Mouse (Mus musculus) embryonic facial prominence, embryonic 12.5 days (tissue): ENCODE results near the gene Kdm2b. TPM values are rescaled to one million over a fixed set of nuclear protein-coding genes. Genes with fewer than 3 reads are reported as not detected.

Source experiments
- ATAC-seq: fragments of 200-750 bp; cut with Nextera tagmentation; 2 replicates; pipeline ENCODE4 v1.8.0; 2017; ENCODE audit not compliant: insufficient number of reproducible peaks, insufficient read depth, low FRiP score, low TSS enrichment
- H3K27ac ChIP-seq: fragments of 300-500 bp; sonication (generic); 2 replicates; pipeline ENCODE4 v1.5.1; 2016; ENCODE audit warnings: mild to moderate bottlenecking
- H3K27me3 ChIP-seq: fragments of 300-500 bp; sonication (generic); 2 replicates; pipeline ENCODE4 v1.6.1; 2016; ENCODE audit warnings: mild to moderate bottlenecking, moderate library complexity
- H3K36me3 ChIP-seq: fragments of 300-500 bp; sonication (generic); 2 replicates; pipeline ENCODE4 v1.6.1; 2016; ENCODE audit warnings: mild to moderate bottlenecking
- H3K4me1 ChIP-seq: fragments of 300-500 bp; sonication (generic); 2 replicates; pipeline ENCODE4 v1.6.1; 2016
- H3K4me2 ChIP-seq: fragments of 300-500 bp; sonication (generic); replicated peaks from 2 replicates; pipeline ENCODE4 v1.6.1; 2016; ENCODE audit warnings: mild to moderate bottlenecking, moderate library complexity
- H3K4me3 ChIP-seq: fragments of 300-500 bp; sonication (generic); 2 replicates; pipeline ENCODE4 v1.5.1; 2016; ENCODE audit warnings: mild to moderate bottlenecking
- H3K9ac ChIP-seq: fragments of 300-500 bp; sonication (generic); 2 replicates; pipeline ENCODE4 v1.6.1; 2016; ENCODE audit warnings: mild to moderate bottlenecking, moderate library complexity
- H3K9me3 ChIP-seq: fragments of 300-500 bp; sonication (generic); 2 replicates; pipeline ENCODE4 v1.6.1; 2016; ENCODE audit warnings: mild to moderate bottlenecking, moderate library complexity
- WGBS: fragments of 180-500 bp; shearing (Covaris S2); methylation state at CpG from one replicate; pipeline ENCODE4 v1.1.7; 2016; 5-methylcytosine and 5-hydroxymethylcytosine counted together
- polyA plus RNA-seq: library from polyadenylated mRNA; unstranded; fragments of >200 nt; fragmentation: Nextera tagmentation; extraction: Ambion mirVana; gene quantifications from 2 replicates; pipeline ENCODE4 v1.2.1, GENCODE M21; 2016

The Kdm2b gene
- polyA plus RNA-seq, 1 experiment from 2014 or later, result 84.4 TPM

GRCm38 (mm10) chr5:122884594-122885348 lies 104.9 kb downstream of the Kdm2b start:
- no peaks in the 10 kb centered on the region for H3K9me3 ChIP-seq
- no peak overlapping the region for H3K9ac ChIP-seq
- no peak overlapping the region for H3K27ac ChIP-seq
- H3K4me1 ChIP-seq, result peaks cover 4% of the 10 kb centered on the region; the same call in 1 of the 2 replicates
- peaks cover 38% of the 10 kb centered on the region for H3K36me3 ChIP-seq
- H3K4me2 ChIP-seq, result no peak overlapping the region
- H3K4me3 ChIP-seq, result no peak overlapping the region
- ATAC-seq, result no peak
- H3K27me3 ChIP-seq, result no peaks in the 10 kb centered on the region
- 85% methylated on average over 7 of the region's 7 CpGs for WGBS

GRCm38 (mm10) chr5:122883652-122884235 lies 105.9 kb downstream of the Kdm2b start:
- Histone ChIP-seq H3K4me2 (no peak overlapping the region), H3K36me3 (peaks cover 48% of the 10 kb centered on the region), H3K9me3 (no peaks in the 10 kb centered on the region), H3K27ac (no peak overlapping the region), H3K4me1 (no peaks in the 10 kb centered on the region; the same call in 1 of the 2 replicates), H3K9ac (no peak overlapping the region), H3K4me3 (no peak overlapping the region), H3K27me3 (no peaks in the 10 kb centered on the region)
- ATAC-seq, result no peak
- WGBS, result 51% methylated on average over 2 of the region's 2 CpGs

- no peak overlapping the region for H3K9ac ChIP-seq
- 78% methylated on average over 9 of the region's 9 CpGs for WGBS
- no peak for ATAC-seq
These were observed 106.4 kb downstream of the Kdm2b start for GRCm38 (mm10) chr5:122883237-122883636.

GRCm38 (mm10) chr5:122882256-122883050 lies 107.2 kb downstream of the Kdm2b start:
- no peak overlapping the region for H3K4me2 ChIP-seq
- ATAC-seq, result no peak
- no peak overlapping the region for H3K27ac ChIP-seq
- 92% methylated on average over 18 of the region's 18 CpGs for WGBS
- H3K4me1 ChIP-seq, result no peaks in the 10 kb centered on the region
- H3K36me3 ChIP-seq, result peaks cover 51% of the 10 kb centered on the region
- no peak overlapping the region for H3K9ac ChIP-seq
- H3K4me3 ChIP-seq, result no peak overlapping the region
- no peaks in the 10 kb centered on the region for H3K9me3 ChIP-seq
- no peaks in the 10 kb centered on the region for H3K27me3 ChIP-seq

More at GRCm38 (mm10) chr5:122883237-122883636, 106.4 kb downstream of the Kdm2b start:
- no peak overlapping the region for H3K4me3 ChIP-seq
- no peak overlapping the region for H3K4me2 ChIP-seq
- H3K36me3 ChIP-seq, result peaks cover 48% of the 10 kb centered on the region
- no peaks in the 10 kb centered on the region; the same call in 1 of the 2 replicates for H3K4me1 ChIP-seq
- H3K27me3 ChIP-seq, result no peaks in the 10 kb centered on the region
- H3K9me3 ChIP-seq, result no peaks in the 10 kb centered on the region
- no peak overlapping the region for H3K27ac ChIP-seq

- Histone ChIP-seq H3K4me1 (no peaks in the 10 kb centered on the region), H3K9me3 (no peaks in the 10 kb centered on the region), H3K27ac (peak overlapping the region; percentile 41; the same call in 1 of the 2 replicates), H3K9ac (no peak overlapping the region), H3K36me3 (peaks cover 59% of the 10 kb centered on the region), H3K4me3 (no peak overlapping the region), H3K4me2 (no peak overlapping the region), H3K27me3 (no peaks in the 10 kb centered on the region)
- WGBS, result 58% methylated on average over 5 of the region's 5 CpGs
- ATAC-seq, result no peak
These were observed 108.3 kb downstream of the Kdm2b start for GRCm38 (mm10) chr5:122881313-122881712.

GRCm38 (mm10) chr5:122880241-122880980 lies 109.2 kb downstream of the Kdm2b start:
- WGBS, result 93% methylated on average over 37 of the region's 37 CpGs
- Histone ChIP-seq H3K4me2 (no peak overlapping the region), H3K36me3 (peaks cover 63% of the 10 kb centered on the region)

GRCm38 (mm10) chr5:122876671-122877070 lies 113.0 kb downstream of the Kdm2b start:
- H3K27ac ChIP-seq, result no peak overlapping the region
- H3K9me3 ChIP-seq, result no peaks in the 10 kb centered on the region
- H3K4me3 ChIP-seq, result no peak overlapping the region
- WGBS, result 76% methylated on average over 3 of the region's 3 CpGs
- no peak overlapping the region for H3K9ac ChIP-seq
- no peaks in the 10 kb centered on the region for H3K27me3 ChIP-seq
- ATAC-seq, result no peak
- H3K4me2 ChIP-seq, result no peak overlapping the region
- peaks cover 68% of the 10 kb centered on the region for H3K36me3 ChIP-seq
- H3K4me1 ChIP-seq, result no peaks in the 10 kb centered on the region

More at GRCm38 (mm10) chr5:122880241-122880980, 109.2 kb downstream of the Kdm2b start:
- H3K27me3 ChIP-seq, result no peaks in the 10 kb centered on the region
- H3K4me3 ChIP-seq, result no peak overlapping the region
- H3K4me1 ChIP-seq, result no peaks in the 10 kb centered on the region
- no peak overlapping the region for H3K27ac ChIP-seq
- ATAC-seq, result no peak
- no peaks in the 10 kb centered on the region for H3K9me3 ChIP-seq
- H3K9ac ChIP-seq, result no peak overlapping the region

- Histone ChIP-seq H3K9me3 (no peaks in the 10 kb centered on the region), H3K4me2 (no peak overlapping the region), H3K27me3 (no peaks in the 10 kb centered on the region), H3K36me3 (peaks cover 59% of the 10 kb centered on the region), H3K27ac (no peak overlapping the region), H3K4me3 (no peak overlapping the region), H3K4me1 (no peaks in the 10 kb centered on the region), H3K9ac (no peak overlapping the region)
- 83% methylated on average over 3 of the region's 3 CpGs for WGBS
- ATAC-seq, result no peak
These were observed 115.3 kb downstream of the Kdm2b start for GRCm38 (mm10) chr5:122874359-122874758.

- Histone ChIP-seq H3K36me3 (peaks cover 57% of the 10 kb centered on the region), H3K4me1 (no peaks in the 10 kb centered on the region), H3K9me3 (no peaks in the 10 kb centered on the region), H3K4me2 (no peak overlapping the region), H3K27ac (no peak overlapping the region), H3K4me3 (no peak overlapping the region), H3K27me3 (no peaks in the 10 kb centered on the region), H3K9ac (no peak overlapping the region)
- no peak for ATAC-seq
- WGBS, result 76% methylated on average over 2 of the region's 2 CpGs
These were observed 116.0 kb downstream of the Kdm2b start for GRCm38 (mm10) chr5:122873573-122873972.

- Histone ChIP-seq H3K27ac (no peak overlapping the region), H3K9me3 (no peaks in the 10 kb centered on the region), H3K4me3 (no peak overlapping the region), H3K9ac (no peak overlapping the region), H3K36me3 (peaks cover 58% of the 10 kb centered on the region), H3K27me3 (no peaks in the 10 kb centered on the region), H3K4me1 (no peaks in the 10 kb centered on the region), H3K4me2 (no peak overlapping the region)
- no peak for ATAC-seq
- 85% methylated on average over 3 of the region's 3 CpGs for WGBS
These were observed 117.0 kb downstream of the Kdm2b start for GRCm38 (mm10) chr5:122872626-122873025.

- Histone ChIP-seq H3K9ac (no peak overlapping the region), H3K27ac (no peak overlapping the region), H3K36me3 (peaks cover 56% of the 10 kb centered on the region), H3K4me2 (no peak overlapping the region), H3K4me3 (no peak overlapping the region), H3K9me3 (no peaks in the 10 kb centered on the region), H3K27me3 (no peaks in the 10 kb centered on the region), H3K4me1 (no peaks in the 10 kb centered on the region)
- ATAC-seq, result no peak
- 95% methylated on average over 2 of the region's 2 CpGs for whole genome bisulfite sequencing
These were observed 126.6 kb downstream of the Kdm2b start for GRCm38 (mm10) chr5:122863053-122863452.
